ENCODE assay signal across 11 mouse cellular contexts in genomic region chr5:134231376-134231775, GRCm38 (mm10). TPM values are rescaled to one million over a fixed set of nuclear protein-coding genes. Genes with fewer than 3 reads are reported as not detected.
DNase-seq lines count a peak whose midpoint lies in the region; ATAC-seq and TF ChIP-seq lines count a peak whose summit lies in the region.
"Had no signal": no experiment of that assay in that cellular context is flagged by ENCODE, and none has a peak within 500 bp of the region (broad histone marks: within the 10 kb centered on the region; RNA-seq: fewer than 3 reads in every experiment).

No protein-coding gene starts in this region.

- H3K4me1 ChIP-seq in heart, embryonic 11.5 days (ENCODE audit: control insufficient read depth, insufficient read depth, low read length): peaks cover 42% of the 10 kb centered on the region
- peaks cover 35% of the 10 kb centered on the region for H3K4me1 ChIP-seq in stomach, embryonic 15.5 days
- no peaks in the 10 kb centered on the region; the same call in 1 of the 2 replicates for H3K4me1 ChIP-seq in stomach, postnatal 0 days (replicated peaks; ENCODE audit: control insufficient read depth, insufficient read depth)
- H3K4me1 ChIP-seq in liver, embryonic 13.5 days (replicated peaks): peaks cover 58% of the 10 kb centered on the region
- peaks cover 25% of the 10 kb centered on the region for H3K4me1 ChIP-seq in small intestine, adult 2 months (ENCODE audit: control insufficient read depth, insufficient read depth, insufficient read length, low read length)

- no peak overlapping the region for H3K4me3 ChIP-seq in heart, embryonic 11.5 days (ENCODE audit: low read depth, low read length)
- H3K4me3 ChIP-seq in stomach, embryonic 15.5 days (replicated peaks): no peak overlapping the region
- no peak overlapping the region for H3K4me3 ChIP-seq in stomach, postnatal 0 days (ENCODE audit: low read depth, low read length)
- no peak overlapping the region for H3K4me3 ChIP-seq in liver, embryonic 13.5 days (replicated peaks)
- no peak overlapping the region for H3K4me3 ChIP-seq in small intestine, adult 2 months (ENCODE audit: low read depth, low read length)
- H3K4me3 ChIP-seq: forebrain, embryonic 15.5 days; hindbrain, embryonic 12.5 days; limb, embryonic 10.5 days had no signal

- no peak for TF ChIP-seq CTCF in stomach, postnatal 0 days (IDR thresholded peaks at IDR 0.05; ENCODE audit: low read depth)
- no peak for TF ChIP-seq CTCF in small intestine, adult 2 months (IDR thresholded peaks at IDR 0.05; ENCODE audit: extremely low read depth, insufficient read length, insufficient replicate concordance, low read depth, low read length)

- no peak for TF ChIP-seq EP300 in stomach, postnatal 0 days (optimal IDR thresholded peaks at IDR 0.05)

- no peak overlapping the region for H3K4me2 ChIP-seq in heart, embryonic 11.5 days
- no peak overlapping the region for H3K4me2 ChIP-seq in stomach, embryonic 15.5 days
- no peak overlapping the region for H3K4me2 ChIP-seq in stomach, postnatal 0 days (replicated peaks; ENCODE audit: low read depth)
- H3K4me2 ChIP-seq in liver, embryonic 13.5 days: no peak overlapping the region
- H3K4me2 ChIP-seq: forebrain, embryonic 15.5 days; hindbrain, embryonic 12.5 days had no signal

- no peak overlapping the region for H3K27ac ChIP-seq in heart, embryonic 11.5 days (ENCODE audit: low read depth, low read length)
- H3K27ac ChIP-seq in stomach, embryonic 15.5 days: peak overlapping the region; percentile 21; the same call in 1 of the 2 replicates
- H3K27ac ChIP-seq in stomach, postnatal 0 days (replicated peaks): no peak overlapping the region
- peak overlapping the region; percentile 59 for H3K27ac ChIP-seq in liver, embryonic 13.5 days
- peak overlapping the region; percentile 56 for H3K27ac ChIP-seq in small intestine, adult 2 months (ENCODE audit: insufficient read depth, low read depth, low read length)
- H3K27ac ChIP-seq: forebrain, embryonic 15.5 days; hindbrain, embryonic 12.5 days had no signal

- H3K9me3 ChIP-seq in heart, embryonic 11.5 days (replicated peaks; ENCODE audit: control insufficient read depth, low read length): no peaks in the 10 kb centered on the region
- H3K9me3 ChIP-seq in stomach, embryonic 15.5 days: no peaks in the 10 kb centered on the region
- H3K9me3 ChIP-seq in stomach, postnatal 0 days (ENCODE audit: control insufficient read depth, low read length): no peaks in the 10 kb centered on the region
- no peaks in the 10 kb centered on the region for H3K9me3 ChIP-seq in liver, embryonic 13.5 days (replicated peaks)
- H3K9me3 ChIP-seq: forebrain, embryonic 15.5 days; hindbrain, embryonic 12.5 days; limb, embryonic 10.5 days had no signal

- no peaks in the 10 kb centered on the region for H3K27me3 ChIP-seq in heart, embryonic 11.5 days (ENCODE audit: control insufficient read depth, insufficient read depth, low read length)
- no peaks in the 10 kb centered on the region for H3K27me3 ChIP-seq in stomach, embryonic 15.5 days (replicated peaks)
- no peaks in the 10 kb centered on the region for H3K27me3 ChIP-seq in stomach, postnatal 0 days (ENCODE audit: control insufficient read depth, insufficient read depth, low read length)
- H3K27me3 ChIP-seq in liver, embryonic 13.5 days: no peaks in the 10 kb centered on the region
- no peaks in the 10 kb centered on the region for H3K27me3 ChIP-seq in small intestine, adult 2 months (ENCODE audit: control insufficient read depth, insufficient read depth, low read length)
- H3K27me3 ChIP-seq: forebrain, embryonic 15.5 days; hindbrain, embryonic 12.5 days had no signal

- H3K9ac ChIP-seq in heart, embryonic 11.5 days (ENCODE audit: low read depth, low read length): no peak overlapping the region
- H3K9ac ChIP-seq in stomach, embryonic 15.5 days: no peak overlapping the region
- H3K9ac ChIP-seq in stomach, postnatal 0 days (ENCODE audit: low read length): no peak overlapping the region
- H3K9ac ChIP-seq in liver, embryonic 13.5 days: no peak overlapping the region
- H3K9ac ChIP-seq: forebrain, embryonic 15.5 days; hindbrain, embryonic 12.5 days had no signal

- WGBS in heart, embryonic 11.5 days (ENCODE audit: insufficient replicate concordance): 74% methylated on average over 5 of the region's 5 CpGs
- WGBS in stomach, embryonic 15.5 days: 76% methylated on average over 5 of the region's 5 CpGs
- 69% methylated on average over 5 of the region's 5 CpGs for WGBS in stomach, postnatal 0 days
- 26% methylated on average over 5 of the region's 5 CpGs for WGBS in liver, embryonic 13.5 days (ENCODE audit: insufficient replicate concordance)
- 69% methylated on average over 5 of the region's 5 CpGs for WGBS in small intestine, adult 2 months

- ATAC-seq in heart, embryonic 11.5 days (replicated peaks; ENCODE audit: insufficient number of reproducible peaks, low FRiP score, low TSS enrichment): no peak
- no peak for ATAC-seq in stomach, embryonic 15.5 days (ENCODE audit: insufficient read depth, low FRiP score, low read depth)
- ATAC-seq in stomach, postnatal 0 days (ENCODE audit: low FRiP score, low TSS enrichment): no peak
- ATAC-seq in liver, embryonic 13.5 days (ENCODE audit: low read depth): 0 out of 2 replicates have a peak, but pooled peaks have one; percentile 16
- ATAC-seq in frontal cortex, adult (ENCODE audit: low TSS enrichment): no peak
- ATAC-seq: forebrain, embryonic 15.5 days had no signal

- peak; percentile 11; the same call in 1 of the 2 replicates for TF ChIP-seq POLR2A in small intestine, adult 2 months (IDR thresholded peaks at IDR 0.05; ENCODE audit: low read depth, low read length)

- peaks cover 5% of the 10 kb centered on the region for H3K36me3 ChIP-seq in heart, embryonic 11.5 days (ENCODE audit: control insufficient read depth, insufficient read depth, low read length)
- H3K36me3 ChIP-seq in stomach, embryonic 15.5 days: no peaks in the 10 kb centered on the region
- H3K36me3 ChIP-seq in stomach, postnatal 0 days (ENCODE audit: control insufficient read depth, insufficient read depth, low read length): no peaks in the 10 kb centered on the region
- peaks cover 11% of the 10 kb centered on the region for H3K36me3 ChIP-seq in liver, embryonic 13.5 days
- H3K36me3 ChIP-seq in small intestine, adult 2 months (ENCODE audit: control insufficient read depth, insufficient read depth, low read length): no peaks in the 10 kb centered on the region

- peak; percentile 56 to 84 for DNase-seq in heart, adult 18-20 months
- DNase-seq in stomach, postnatal 0 days (ENCODE audit: low spot score): no peak
- no peak for DNase-seq in liver, embryonic 13.5 days
- no peak for DNase-seq in ovary, adult 18-20 months (ENCODE audit: low spot score)

RNA-seq across cellular contexts. Expression of gene Ncf1, which starts 2.0 kb away (rescaled TPM):
- total RNA-seq in heart, adult 18-20 months (2021): 1 to 10 TPM; 7.1 to 8.3 TPM
- 1.8 and 2.2 TPM in 2 replicates for polyA plus RNA-seq in heart, embryonic 11.5 days (2014; fragmentation: Nextera tagmentation; extraction: Ambion mirVana)
- polyA plus RNA-seq in stomach, embryonic 15.5 days (2015; fragmentation: Nextera tagmentation; extraction: Ambion mirVana): 7.1 and 7.9 TPM in 2 replicates
- 2.2 and 2.4 TPM in 2 replicates for polyA plus RNA-seq in stomach, postnatal 0 days (2015; fragmentation: Nextera tagmentation; extraction: Ambion mirVana)
- polyA plus RNA-seq in liver, embryonic 13.5 days (2015; fragmentation: Nextera tagmentation; extraction: Ambion mirVana): 8.1 and 9.3 TPM in 2 replicates
- polyA plus RNA-seq in small intestine, adult 2 months (2012; rRNA removed): 14.3 and 18.9 TPM in 2 replicates

RNA-seq across cellular contexts. Expression of gene Gtf2ird2, which starts 47.6 kb away (rescaled TPM):
- total RNA-seq in heart, adult 18-20 months (2021): 1 to 10 TPM; 5.2 to 7.1 TPM
- 5.3 and 6.5 TPM in 2 replicates for polyA plus RNA-seq in heart, embryonic 11.5 days (2014; fragmentation: Nextera tagmentation; extraction: Ambion mirVana)
- polyA plus RNA-seq in stomach, embryonic 15.5 days (2015; fragmentation: Nextera tagmentation; extraction: Ambion mirVana): 7.7 and 8.2 TPM in 2 replicates
- 3.2 and 3.7 TPM in 2 replicates for polyA plus RNA-seq in stomach, postnatal 0 days (2015; fragmentation: Nextera tagmentation; extraction: Ambion mirVana)
- polyA plus RNA-seq in liver, embryonic 13.5 days (2015; fragmentation: Nextera tagmentation; extraction: Ambion mirVana): 1.5 and 2.5 TPM in 2 replicates
- 2.6 and 3.5 TPM in 2 replicates for polyA plus RNA-seq in small intestine, adult 2 months (2012; rRNA removed)

RNA-seq across cellular contexts. Expression of gene Rcc1l, which starts 54.8 kb away (rescaled TPM):
- 10 to 100 TPM; 34.4 to 36.3 TPM for total RNA-seq in heart, adult 18-20 months (2021)
- 21.0 and 21.8 TPM in 2 replicates for polyA plus RNA-seq in heart, embryonic 11.5 days (2014; fragmentation: Nextera tagmentation; extraction: Ambion mirVana)
- 27.3 and 30.8 TPM in 2 replicates for polyA plus RNA-seq in stomach, embryonic 15.5 days (2015; fragmentation: Nextera tagmentation; extraction: Ambion mirVana)
- 17.6 and 18.0 TPM in 2 replicates for polyA plus RNA-seq in stomach, postnatal 0 days (2015; fragmentation: Nextera tagmentation; extraction: Ambion mirVana)
- polyA plus RNA-seq in liver, embryonic 13.5 days (2015; fragmentation: Nextera tagmentation; extraction: Ambion mirVana): 21.1 and 21.9 TPM in 2 replicates
- polyA plus RNA-seq in small intestine, adult 2 months (2012; rRNA removed): 6.2 and 10.3 TPM in 2 replicates

Comparison
In these comparisons a context has a peak if more than half of its experiments do, and no peak if none do; other contexts are left out.
1. H3K27ac ChIP-seq: peak in stomach, embryonic 15.5 days (single experiment), liver, embryonic 13.5 days (single experiment) and small intestine, adult 2 months (single experiment); none in heart, embryonic 11.5 days (single experiment) and stomach, postnatal 0 days (single experiment).
2. DNase-seq: peak in heart, adult 18-20 months (2 of 2); none in stomach, postnatal 0 days (single experiment), liver, embryonic 13.5 days (single experiment) and ovary, adult 18-20 months (single experiment).